10 mouse cellular contexts compared by ENCODE assay signal in the genomic region with DNA sequence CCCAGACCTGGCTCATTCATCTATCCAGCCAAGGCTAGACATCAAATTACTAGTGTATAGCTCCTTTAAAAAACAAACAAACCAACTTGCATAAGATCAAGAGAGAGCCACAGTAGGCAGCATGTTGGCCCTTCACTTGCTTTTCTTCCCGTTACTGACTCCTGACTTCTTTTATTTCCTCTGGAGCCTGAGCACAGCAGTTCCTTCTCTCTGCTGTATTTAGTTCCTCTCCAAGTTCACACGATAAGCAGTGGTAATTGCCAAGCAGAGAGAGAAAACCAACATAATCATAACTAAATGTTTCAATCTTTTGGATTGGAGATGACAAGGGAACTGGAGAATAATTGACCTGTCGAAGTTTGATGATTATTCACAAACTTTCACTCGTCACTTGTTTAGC. TPM values are rescaled to one million over a fixed set of nuclear protein-coding genes. Genes with fewer than 3 reads are reported as not detected.
DNase-seq lines count a peak whose midpoint lies in the region; ATAC-seq and TF ChIP-seq lines count a peak whose summit lies in the region.
"Had no signal": no experiment of that assay in that cellular context is flagged by ENCODE, and none has a peak within 500 bp of the region (broad histone marks: within the 10 kb centered on the region; RNA-seq: fewer than 3 reads in every experiment).

No protein-coding gene starts in this region.

- peak overlapping the region; percentile 81; the same call in 1 of the 2 replicates for H3K9ac ChIP-seq in kidney, embryonic 14.5 days (ENCODE audit: low read depth, low read length)
- H3K9ac ChIP-seq in intestine, embryonic 14.5 days (ENCODE audit: low read length) = peak overlapping the region; percentile 63
- H3K9ac ChIP-seq in midbrain, postnatal 0 days (replicated peaks; ENCODE audit: low read length, poor library complexity, severe bottlenecking) = no peak overlapping the region

- ATAC-seq in kidney, embryonic 14.5 days (ENCODE audit: low FRiP score, low TSS enrichment) = no peak
- no peak for ATAC-seq in intestine, embryonic 14.5 days (replicated peaks; ENCODE audit: low FRiP score, low TSS enrichment, low read depth)
- ATAC-seq in midbrain, postnatal 0 days (ENCODE audit: low FRiP score) = no peak

- H3K27ac ChIP-seq in kidney, embryonic 14.5 days (ENCODE audit: low read depth, low read length) = no peak overlapping the region
- no peak overlapping the region for H3K27ac ChIP-seq in embryonic facial prominence, embryonic 10.5 days (replicated peaks)
- no peak overlapping the region for H3K27ac ChIP-seq in intestine, embryonic 14.5 days (ENCODE audit: low read depth)
- no peak overlapping the region for H3K27ac ChIP-seq in midbrain, postnatal 0 days (ENCODE audit: low read depth, low read length)

- no peaks in the 10 kb centered on the region for H3K9me3 ChIP-seq in kidney, embryonic 14.5 days (ENCODE audit: control insufficient read depth, low read length)
- H3K9me3 ChIP-seq in embryonic facial prominence, embryonic 10.5 days = no peaks in the 10 kb centered on the region
- H3K9me3 ChIP-seq in intestine, embryonic 14.5 days (ENCODE audit: control insufficient read depth, low read length) = no peaks in the 10 kb centered on the region
- no peaks in the 10 kb centered on the region for H3K9me3 ChIP-seq in midbrain, postnatal 0 days (ENCODE audit: low read length)

- H3K27me3 ChIP-seq in kidney, embryonic 14.5 days (ENCODE audit: control insufficient read depth, insufficient read depth, low read length) = no peaks in the 10 kb centered on the region
- H3K27me3 ChIP-seq in embryonic facial prominence, embryonic 10.5 days (replicated peaks; ENCODE audit: low read depth, poor library complexity, severe bottlenecking) = no peaks in the 10 kb centered on the region
- H3K27me3 ChIP-seq in intestine, embryonic 14.5 days (replicated peaks; ENCODE audit: control insufficient read depth, insufficient read depth, low read length) = no peaks in the 10 kb centered on the region
- H3K27me3 ChIP-seq in midbrain, postnatal 0 days (ENCODE audit: insufficient read depth, low read length) = no peaks in the 10 kb centered on the region

- 51% methylated on average over 4 of the region's 4 CpGs for WGBS in kidney, embryonic 14.5 days
- 61% methylated on average over 4 of the region's 4 CpGs for WGBS in embryonic facial prominence, embryonic 10.5 days
- WGBS in intestine, embryonic 14.5 days = 45% methylated on average over 4 of the region's 4 CpGs
- 51% methylated on average over 4 of the region's 4 CpGs for WGBS in midbrain, postnatal 0 days

- H3K4me1 ChIP-seq in kidney, embryonic 14.5 days (ENCODE audit: control insufficient read depth, insufficient read depth, low read length) = peaks cover 8% of the 10 kb centered on the region
- peaks cover 12% of the 10 kb centered on the region for H3K4me1 ChIP-seq in embryonic facial prominence, embryonic 10.5 days
- peaks cover 8% of the 10 kb centered on the region for H3K4me1 ChIP-seq in intestine, embryonic 14.5 days (replicated peaks; ENCODE audit: control insufficient read depth, insufficient read depth, low read length)
- H3K4me1 ChIP-seq in midbrain, postnatal 0 days (ENCODE audit: insufficient read depth, low read length) = no peaks in the 10 kb centered on the region

- no peak for DNase-seq in kidney, postnatal 36 days
- DNase-seq in embryonic facial prominence, embryonic 10.5 days (ENCODE audit: low spot score) = no peak
- no peak for DNase-seq in intestine, embryonic 14.5 days (ENCODE audit: low spot score)
- DNase-seq in midbrain, postnatal 0 days (ENCODE audit: low spot score) = no peak
- DNase-seq in ovary, postnatal 14 days (ENCODE audit: low spot score) = no peak
- DNase-seq in right cerebral cortex, adult 18-20 months = no peak
- no peak for DNase-seq in frontal cortex, adult 2 months (ENCODE audit: extremely low spot score in 1 of 2, low spot score in 1 of 2)
- DNase-seq: cerebellum, postnatal 25 days; kidney, postnatal 25 days had no signal

- peaks cover 17% of the 10 kb centered on the region; the same call in 1 of the 2 replicates for H3K36me3 ChIP-seq in kidney, embryonic 14.5 days (ENCODE audit: control insufficient read depth, insufficient read depth, low read length)
- peaks cover 43% of the 10 kb centered on the region for H3K36me3 ChIP-seq in embryonic facial prominence, embryonic 10.5 days (replicated peaks)
- peaks cover 24% of the 10 kb centered on the region for H3K36me3 ChIP-seq in intestine, embryonic 14.5 days (ENCODE audit: control insufficient read depth, insufficient read depth, low read length)
- H3K36me3 ChIP-seq in midbrain, postnatal 0 days (ENCODE audit: insufficient read depth, low read length) = peaks cover 8% of the 10 kb centered on the region; the same call in 1 of the 2 replicates

- TF ChIP-seq CTCF in midbrain, postnatal 0 days (IDR thresholded peaks at IDR 0.05) = no peak

- H3K4me3 ChIP-seq in kidney, embryonic 14.5 days (ENCODE audit: low read length) = peak overlapping the region; percentile 70
- peak overlapping the region; percentile 80 for H3K4me3 ChIP-seq in embryonic facial prominence, embryonic 10.5 days
- peak overlapping the region; percentile 57 for H3K4me3 ChIP-seq in intestine, embryonic 14.5 days (ENCODE audit: low read depth, low read length)
- no peak overlapping the region for H3K4me3 ChIP-seq in midbrain, postnatal 0 days (ENCODE audit: low read depth, low read length)

- H3K4me2 ChIP-seq in kidney, embryonic 14.5 days (replicated peaks; ENCODE audit: low read depth, low read length) = peak overlapping the region; percentile 50
- peak overlapping the region; percentile 57 for H3K4me2 ChIP-seq in intestine, embryonic 14.5 days (ENCODE audit: low read length)
- 0 out of 2 replicates have a peak overlapping the region, but pooled peaks have one; percentile 3 for H3K4me2 ChIP-seq in midbrain, postnatal 0 days (ENCODE audit: low read depth, low read length, poor library complexity, severe bottlenecking)

RNA-seq across cellular contexts. Expression of a gene that starts 1.1 kb away (rescaled TPM):
- 7.6 and 8.8 TPM in 2 replicates for polyA plus RNA-seq in kidney, embryonic 14.5 days (2014; fragmentation: Nextera tagmentation; extraction: Ambion mirVana)
- polyA plus RNA-seq in embryonic facial prominence, embryonic 10.5 days (2016; fragmentation: Nextera tagmentation; extraction: Ambion mirVana) = 5.9 and 6.0 TPM in 2 replicates
- polyA plus RNA-seq in intestine, embryonic 14.5 days (2014; fragmentation: Nextera tagmentation; extraction: Ambion mirVana) = 6.7 and 7.6 TPM in 2 replicates
- 6.9 and 8.5 TPM in 2 replicates for total RNA-seq in midbrain, postnatal 0 days (2014; rRNA removed)
- polyA plus RNA-seq in midbrain, postnatal 0 days (2015; fragmentation: Nextera tagmentation; extraction: Ambion mirVana) = 8.3 and 8.4 TPM in 2 replicates
- polyA plus RNA-seq in frontal cortex, adult 2 months (2012; rRNA removed) = 6.7 and 6.8 TPM in 2 replicates

RNA-seq across cellular contexts. Expression of a gene that starts 1.3 kb away (rescaled TPM):
- 12.0 and 15.4 TPM in 2 replicates for polyA plus RNA-seq in kidney, embryonic 14.5 days (2014; fragmentation: Nextera tagmentation; extraction: Ambion mirVana)
- 22.8 and 23.5 TPM in 2 replicates for polyA plus RNA-seq in embryonic facial prominence, embryonic 10.5 days (2016; fragmentation: Nextera tagmentation; extraction: Ambion mirVana)
- 13.3 and 14.0 TPM in 2 replicates for polyA plus RNA-seq in intestine, embryonic 14.5 days (2014; fragmentation: Nextera tagmentation; extraction: Ambion mirVana)
- 7.0 and 9.3 TPM in 2 replicates for total RNA-seq in midbrain, postnatal 0 days (2014; rRNA removed)
- 5.4 and 5.8 TPM in 2 replicates for polyA plus RNA-seq in midbrain, postnatal 0 days (2015; fragmentation: Nextera tagmentation; extraction: Ambion mirVana)
- 6.2 and 6.7 TPM in 2 replicates for polyA plus RNA-seq in frontal cortex, adult 2 months (2012; rRNA removed)

Comparison
In these comparisons a context has a peak if more than half of its experiments do, and no peak if none do; other contexts are left out.
1. H3K4me2 ChIP-seq: peak in every context shown above with its lines; median percentile 57 in intestine, embryonic 14.5 days; 50 in kidney, embryonic 14.5 days; 3 in midbrain, postnatal 0 days.